Mouse (Mus musculus) layer of hippocampus, adult 9-10 months (tissue): ENCODE results near the gene Cry2.
A peak's percentile ranks its signal among the peaks of the same experiment; 100 is the strongest.
"Not testable (repeated sequence)": the region's sequence is repeated elsewhere in the genome, so short reads cannot be mapped to it uniquely, and the experiment has no call there.

Source experiments
- DNase-seq: peaks from one replicate; pipeline ENCODE4 v3.0.0; 2022; ENCODE audit warnings: low spot score

Gene Cry2

DNA sequence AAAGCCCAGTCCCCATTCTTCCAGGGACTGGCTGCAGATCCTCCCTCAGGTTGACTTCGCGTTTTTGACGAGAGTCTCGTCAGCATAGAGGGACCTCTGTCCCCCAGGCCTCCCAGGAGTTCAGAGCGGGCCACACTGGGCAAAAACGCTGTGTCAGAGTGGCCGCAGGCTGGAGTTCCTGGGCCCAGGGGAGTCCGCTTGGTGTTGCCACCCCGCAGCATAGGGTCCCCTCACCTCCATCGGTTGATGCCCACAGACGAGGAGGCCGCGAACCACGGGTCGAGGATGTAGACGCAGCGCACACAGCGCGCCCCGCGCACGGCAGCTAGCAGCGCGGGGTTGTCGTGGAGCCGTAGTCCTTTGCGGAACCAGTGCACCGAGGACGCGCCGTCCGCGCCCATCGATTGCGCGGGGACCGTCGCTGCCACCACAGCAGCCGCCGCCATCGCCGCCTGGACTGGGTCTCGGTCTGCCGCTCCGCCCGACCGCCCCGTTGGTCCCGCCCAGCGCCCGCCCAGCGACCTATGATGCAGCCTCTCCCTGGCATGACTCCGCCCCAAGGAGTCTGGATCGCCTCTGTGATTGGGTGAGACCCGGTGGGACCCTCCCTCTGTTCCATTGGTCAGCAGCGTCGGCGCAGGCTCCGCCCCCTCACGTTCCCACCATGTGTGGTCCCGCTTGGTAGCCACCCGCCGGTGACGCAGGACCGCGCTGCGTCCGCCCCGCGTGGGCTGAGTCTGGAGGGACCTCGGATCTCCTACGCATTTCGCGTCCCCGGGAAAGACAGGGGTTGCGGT is at the start of gene Cry2:
Cry2 (minus strand) TSS at position 466 of the 797 bp plus-strand sequence.
- DNase-seq = peak; percentile 97

GRCm38 (mm10) chr2:92483505-92483904 is 49.7 kb upstream of the Cry2 start:
- DNase-seq = no peak

GRCm38 (mm10) chr2:92482551-92482950 is 48.7 kb upstream of the Cry2 start:
- DNase-seq = no peak

GRCm38 (mm10) chr2:92478313-92478688 is 44.5 kb upstream of the Cry2 start:
- no peak for DNase-seq

DNA sequence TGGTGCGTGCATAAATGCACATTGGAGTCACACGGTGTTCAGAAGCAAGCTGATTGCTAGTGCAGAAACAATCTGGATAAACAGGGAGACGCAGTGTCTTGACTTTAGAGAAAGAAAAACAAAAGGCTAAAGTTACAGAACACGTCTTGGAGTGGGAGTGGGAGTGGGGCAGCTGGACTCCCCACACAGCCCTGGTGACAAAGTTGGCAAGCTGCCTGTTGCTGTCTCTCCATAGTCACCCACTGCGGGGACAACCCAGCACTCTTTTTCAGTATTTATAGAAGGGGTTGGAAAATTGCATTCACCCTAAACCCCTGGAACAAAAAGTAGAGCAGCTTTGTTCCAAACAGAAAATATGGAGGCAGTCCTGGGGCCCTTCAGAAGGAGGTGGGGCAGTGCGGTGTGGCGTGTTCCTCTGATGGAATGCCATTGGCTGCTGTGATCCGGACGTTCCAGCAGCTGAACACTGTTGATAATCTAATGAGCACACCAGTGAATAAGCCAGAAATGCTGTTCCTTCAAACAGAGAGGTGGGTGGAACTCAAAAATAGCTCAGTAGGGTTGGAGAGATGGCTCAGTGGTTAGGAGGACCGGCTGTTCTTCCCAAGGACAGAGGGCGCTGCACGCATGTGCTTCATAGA is 43.9 kb upstream of the Cry2 start:
- DNase-seq = no peak

DNA sequence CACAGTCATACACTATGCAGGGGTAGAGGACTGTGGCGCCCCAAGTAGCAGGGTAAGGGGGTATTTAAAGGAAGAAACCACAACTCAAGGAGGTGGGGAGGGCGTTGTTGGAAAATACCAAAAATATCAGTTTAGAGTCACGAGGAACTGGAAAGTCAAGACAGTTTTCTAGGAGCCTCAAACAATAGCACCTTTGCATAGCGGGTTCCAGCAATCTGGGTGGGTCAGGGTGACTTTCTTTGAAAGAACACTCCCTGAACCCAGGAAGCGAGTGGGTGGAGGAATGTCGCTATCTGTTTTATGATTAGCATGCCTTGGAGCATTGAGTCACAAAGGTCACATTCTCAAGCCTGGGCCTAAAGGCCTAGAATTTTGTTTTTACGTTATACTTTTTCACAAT is 42.7 kb upstream of the Cry2 start:
- not testable (repeated sequence) for DNase-seq

DNA sequence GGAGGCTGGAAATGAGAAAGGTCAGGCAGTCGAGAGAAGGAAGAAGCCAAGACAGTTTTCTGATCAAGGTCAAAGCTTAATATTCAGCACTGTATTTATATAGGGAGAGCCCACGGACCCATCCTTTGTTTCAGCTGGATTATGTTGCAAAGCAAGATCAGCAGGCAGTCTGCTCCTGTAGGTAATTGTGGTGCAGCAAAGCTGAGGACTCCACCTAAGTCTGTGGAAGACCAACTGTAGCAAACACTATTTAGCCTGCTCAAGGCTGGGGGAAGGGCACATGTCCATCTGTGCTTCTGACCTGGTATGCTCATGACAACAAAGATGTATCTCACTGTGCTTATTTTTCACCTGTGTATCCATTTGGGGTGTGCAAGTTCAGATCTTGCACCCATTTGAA is 41.9 kb upstream of the Cry2 start:
- DNase-seq = no peak

DNA sequence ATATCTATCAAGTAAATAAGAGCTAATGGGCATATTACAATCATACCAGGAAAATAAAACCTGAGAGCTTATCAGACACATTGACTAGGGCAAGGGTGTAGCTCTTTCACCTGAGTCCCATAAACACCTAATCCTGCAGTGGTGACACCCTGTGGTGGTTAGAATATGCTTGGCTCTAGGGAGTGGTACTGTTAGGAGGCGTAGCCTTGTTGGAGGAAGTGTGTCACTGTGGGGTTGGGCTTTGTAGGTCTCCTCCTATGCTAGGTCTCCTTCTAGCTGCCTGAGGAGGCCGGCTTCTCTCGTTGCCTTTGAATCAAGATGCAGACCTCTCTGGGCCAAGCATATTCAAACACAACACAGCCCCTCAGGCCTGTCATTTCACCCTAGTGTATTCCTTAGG is 41.1 kb upstream of the Cry2 start:
- DNase-seq = no peak

- no peak for DNase-seq
Measured at GRCm38 (mm10) chr2:92471886-92472670, 38.2 kb upstream of the Cry2 start.

GRCm38 (mm10) chr2:92464690-92465089 is 30.8 kb upstream of the Cry2 start:
- no peak for DNase-seq

DNA sequence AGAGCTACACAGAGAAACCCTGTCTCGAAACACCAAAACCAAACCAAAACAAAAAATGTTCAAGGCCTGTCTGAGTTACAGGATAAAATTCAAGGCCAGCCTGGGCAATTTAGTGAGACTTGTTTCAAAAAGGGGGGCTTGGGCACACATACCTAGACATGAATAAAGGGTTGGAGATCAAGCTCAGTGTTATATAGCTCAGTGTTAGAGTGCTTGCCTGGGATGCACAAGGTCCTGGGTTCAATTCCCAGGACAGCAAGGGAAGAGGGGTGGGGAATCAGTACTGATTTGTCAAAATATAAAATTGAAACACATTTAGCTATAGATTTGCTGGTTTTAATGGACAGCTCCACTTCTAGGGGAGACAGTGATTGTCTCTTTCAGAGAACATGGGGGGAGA is 27.4 kb upstream of the Cry2 start:
- DNase-seq = no peak

- no peak for DNase-seq
Measured at GRCm38 (mm10) chr2:92459921-92460707, 26.3 kb upstream of the Cry2 start, which contains the start of gene Slc35c1. Slc35c1 (minus strand) TSS chr2:92460538.

DNA sequence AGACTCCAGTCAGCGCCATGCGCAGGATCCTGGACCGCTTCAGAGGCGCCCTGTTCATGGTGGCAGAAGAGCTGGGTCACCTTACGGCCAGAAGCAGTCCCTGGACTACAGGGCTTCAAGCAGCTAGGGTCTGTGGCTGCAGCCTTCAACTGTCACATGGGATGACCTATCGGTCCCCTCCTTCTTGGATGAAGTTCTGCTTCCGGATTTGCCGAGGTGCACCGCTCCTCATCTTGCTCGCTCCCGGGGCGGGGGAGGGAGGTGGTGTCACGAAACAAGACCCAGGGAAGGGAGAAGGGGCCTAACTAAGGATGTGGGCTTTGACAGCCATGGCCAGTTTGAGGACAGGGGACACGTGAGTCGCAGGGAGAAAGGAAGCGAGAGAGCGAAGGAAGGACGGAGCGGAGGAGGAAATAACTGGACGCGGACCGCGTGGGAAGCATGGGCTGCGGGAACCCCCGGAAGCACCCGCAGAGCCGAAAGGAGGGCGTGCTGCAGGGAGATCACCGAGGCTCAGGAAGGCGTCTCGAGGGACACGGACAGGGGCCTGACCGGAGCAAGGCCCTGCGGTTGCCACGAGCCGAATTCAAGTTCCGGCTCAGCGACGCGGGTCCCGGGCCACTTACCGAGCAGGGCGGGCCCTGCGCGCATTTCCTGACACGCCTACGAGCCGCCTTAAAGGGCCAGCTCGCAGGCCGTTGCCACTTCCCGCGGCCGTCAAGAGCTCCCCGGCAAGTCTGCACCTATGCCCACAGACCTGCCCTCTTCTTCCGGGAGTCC is 25.5 kb upstream of the Cry2 start:
- DNase-seq = no peak

- no peak for DNase-seq
Measured at GRCm38 (mm10) chr2:92458481-92458880, 24.6 kb upstream of the Cry2 start.

DNA sequence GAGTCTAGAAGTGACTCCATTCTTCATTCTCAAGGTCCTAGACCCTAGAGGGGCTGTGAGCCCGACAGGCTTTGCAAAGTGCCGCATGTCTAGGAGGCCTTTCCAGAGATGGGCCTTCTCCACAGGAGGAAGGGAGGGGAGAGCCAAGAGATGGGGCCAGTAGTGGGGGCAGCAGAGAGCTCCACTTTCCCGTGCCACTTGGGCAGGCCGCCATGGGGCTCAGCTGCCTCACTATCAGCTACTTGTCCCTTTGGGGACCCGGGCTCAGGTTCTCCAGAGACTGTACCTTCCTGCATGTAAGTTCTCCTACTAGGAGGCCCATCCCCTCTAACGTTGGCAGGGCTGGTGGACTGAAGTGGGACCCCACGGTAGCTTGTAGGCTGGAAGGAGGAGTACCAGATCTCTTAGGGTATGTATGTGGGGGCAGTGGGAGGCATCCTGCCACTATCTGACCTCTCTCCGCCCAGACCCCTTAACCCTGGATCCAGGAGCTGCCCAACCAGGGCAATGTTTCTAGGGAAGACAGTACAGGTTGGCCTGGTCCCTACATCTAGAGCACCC is 23.2 kb upstream of the Cry2 start:
- no peak for DNase-seq

GRCm38 (mm10) chr2:92455704-92456103 is 21.9 kb upstream of the Cry2 start:
- DNase-seq = no peak

DNA sequence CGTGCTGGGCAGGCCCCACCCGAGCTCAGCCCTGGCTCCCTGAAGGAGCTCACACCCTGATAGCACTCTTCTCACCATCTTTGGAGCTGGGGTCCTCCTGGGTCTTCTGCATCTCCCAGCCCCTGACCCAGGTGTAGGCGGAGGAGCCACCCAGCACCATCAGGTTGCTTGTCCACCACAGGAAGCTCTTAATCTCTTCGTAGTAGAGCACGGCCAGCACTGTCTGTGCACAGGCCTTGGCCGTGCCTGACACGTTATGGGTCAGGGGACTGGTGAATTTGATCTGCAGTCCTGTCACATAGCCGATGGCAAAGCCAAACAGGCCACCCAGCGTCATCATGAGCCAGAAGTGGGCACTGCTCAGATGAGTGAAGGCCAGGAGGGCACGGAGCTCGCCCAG is 20.3 kb upstream of the Cry2 start:
- no peak for DNase-seq

DNA sequence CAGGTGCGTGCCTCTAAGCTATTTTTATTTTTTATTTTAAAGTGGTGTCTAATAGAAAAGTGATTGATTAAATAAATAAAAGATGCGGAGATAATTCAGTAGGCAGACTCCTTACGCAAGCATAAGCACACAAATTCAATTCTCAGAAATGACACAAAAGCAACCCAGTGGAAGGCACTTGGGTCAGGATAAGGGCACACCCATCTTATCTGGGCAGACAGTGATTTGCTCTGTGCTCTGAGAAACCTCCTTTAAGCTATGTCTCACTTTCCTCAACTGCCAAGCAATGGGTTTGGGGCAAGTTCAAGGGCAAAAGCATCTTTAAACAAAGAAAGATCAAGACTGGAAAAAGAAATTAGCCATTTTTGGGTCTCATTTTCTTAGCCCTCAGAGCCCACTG is 17.3 kb upstream of the Cry2 start:
- no peak for DNase-seq

DNA sequence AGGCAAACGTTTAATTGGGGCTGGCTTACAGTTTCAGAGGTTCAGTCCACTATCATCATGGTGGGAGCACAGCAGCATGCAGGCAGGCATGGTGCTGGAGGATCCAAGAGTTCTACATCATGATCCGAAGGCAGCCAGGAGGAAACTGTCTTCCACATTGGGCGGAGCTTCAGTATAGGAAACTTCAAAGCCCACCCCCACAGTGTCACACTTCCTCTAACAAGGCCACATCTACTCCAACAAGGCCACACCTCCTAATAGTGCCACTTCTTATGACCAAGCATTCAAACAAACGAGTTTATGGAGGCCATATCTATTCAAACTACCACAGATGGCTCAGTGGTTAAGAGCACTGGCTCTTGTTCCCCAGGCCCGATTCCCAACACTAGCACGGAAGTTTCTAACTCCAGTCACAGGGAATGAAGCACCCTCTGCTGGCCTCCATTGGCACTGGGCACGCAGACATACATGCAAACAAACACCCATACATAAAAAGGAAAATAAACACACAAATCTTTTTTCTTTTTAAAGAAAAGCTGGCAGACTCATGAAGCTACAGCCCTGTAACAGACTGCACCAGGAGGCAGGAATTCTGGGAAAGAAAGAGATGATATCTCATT is 13.4 kb upstream of the Cry2 start:
- DNase-seq = no peak

- no peak for DNase-seq
Measured at GRCm38 (mm10) chr2:92446656-92447055, 12.8 kb upstream of the Cry2 start.

GRCm38 (mm10) chr2:92445890-92446289 is 12.0 kb upstream of the Cry2 start:
- no peak for DNase-seq
